Mouse (Mus musculus): ENCODE results near the gene Arhgef17. TPM values are rescaled to one million over a fixed set of nuclear protein-coding genes. Genes with fewer than 3 reads are reported as not detected.

Gene Arhgef17
- polyA plus RNA-seq, 1 experiment: 71.4 TPM

GRCm38 (mm10) chr7:100928456-100928855 is 3.5 kb downstream of the Arhgef17 start:
- H3K27ac ChIP-seq (ENCODE audit: insufficient read depth, low read length): no peak overlapping the region
- no peak overlapping the region for H3K4me3 ChIP-seq (replicated peaks; ENCODE audit: insufficient read depth, low read depth, low read length)
- peaks cover 6% of the 10 kb centered on the region; the same call in 1 of the 2 replicates for H3K4me1 ChIP-seq (ENCODE audit: control insufficient read depth, insufficient read depth, low read length)
- DNase-seq: no peak
- 66% methylated on average over 9 of the region's 9 CpGs for WGBS
- TF ChIP-seq CTCF (IDR thresholded peaks at IDR 0.05; ENCODE audit: borderline replicate concordance, insufficient read depth, low read depth, low read length) (no peak), POLR2A (IDR thresholded peaks at IDR 0.05; ENCODE audit: borderline replicate concordance, insufficient read depth, low read length) (no peak)
- peaks cover 10% of the 10 kb centered on the region; the same call in 1 of the 2 replicates for H3K27me3 ChIP-seq (ENCODE audit: control insufficient read depth, insufficient read depth, low read length)

GRCm38 (mm10) chr7:100927287-100928000 is 4.5 kb downstream of the Arhgef17 start:
- no peak overlapping the region for H3K27ac ChIP-seq (ENCODE audit: insufficient read depth, low read length)
- no peak overlapping the region for H3K4me3 ChIP-seq (replicated peaks; ENCODE audit: insufficient read depth, low read depth, low read length)
- DNase-seq: no peak
- peaks cover 10% of the 10 kb centered on the region; the same call in 1 of the 2 replicates for H3K27me3 ChIP-seq (ENCODE audit: control insufficient read depth, insufficient read depth, low read length)
- WGBS: 57% methylated on average over 7 of the region's 7 CpGs
- peaks cover 6% of the 10 kb centered on the region; the same call in 1 of the 2 replicates for H3K4me1 ChIP-seq (ENCODE audit: control insufficient read depth, insufficient read depth, low read length)
- TF ChIP-seq CTCF (IDR thresholded peaks at IDR 0.05; ENCODE audit: borderline replicate concordance, insufficient read depth, low read depth, low read length): no peak
- no peak for TF ChIP-seq POLR2A (IDR thresholded peaks at IDR 0.05; ENCODE audit: borderline replicate concordance, insufficient read depth, low read length)

- DNase-seq: no peak
- no peak overlapping the region for H3K27ac ChIP-seq (ENCODE audit: insufficient read depth, low read length)
- peaks cover 6% of the 10 kb centered on the region; the same call in 1 of the 2 replicates for H3K27me3 ChIP-seq (ENCODE audit: control insufficient read depth, insufficient read depth, low read length)
- WGBS: 28% methylated on average over 12 of the region's 12 CpGs
- H3K4me3 ChIP-seq (replicated peaks; ENCODE audit: insufficient read depth, low read depth, low read length): no peak overlapping the region
- peaks cover 6% of the 10 kb centered on the region; the same call in 1 of the 2 replicates for H3K4me1 ChIP-seq (ENCODE audit: control insufficient read depth, insufficient read depth, low read length)
- TF ChIP-seq CTCF (IDR thresholded peaks at IDR 0.05; ENCODE audit: borderline replicate concordance, insufficient read depth, low read depth, low read length) (no peak), POLR2A (IDR thresholded peaks at IDR 0.05; ENCODE audit: borderline replicate concordance, insufficient read depth, low read length) (no peak)
These were observed 5.5 kb downstream of the Arhgef17 start for GRCm38 (mm10) chr7:100926311-100926923.

- DNase-seq: no peak
- H3K27me3 ChIP-seq (ENCODE audit: control insufficient read depth, insufficient read depth, low read length): no peaks in the 10 kb centered on the region
- H3K4me3 ChIP-seq (replicated peaks; ENCODE audit: insufficient read depth, low read depth, low read length): no peak overlapping the region
- H3K27ac ChIP-seq (ENCODE audit: insufficient read depth, low read length): no peak overlapping the region
- H3K4me1 ChIP-seq (ENCODE audit: control insufficient read depth, insufficient read depth, low read length): peaks cover 6% of the 10 kb centered on the region; the same call in 1 of the 2 replicates
- TF ChIP-seq POLR2A (IDR thresholded peaks at IDR 0.05; ENCODE audit: borderline replicate concordance, insufficient read depth, low read length) (no peak), CTCF (IDR thresholded peaks at IDR 0.05; ENCODE audit: borderline replicate concordance, insufficient read depth, low read depth, low read length) (no peak)
- 69% methylated on average over 10 of the region's 10 CpGs for WGBS
These were observed 7.0 kb downstream of the Arhgef17 start for GRCm38 (mm10) chr7:100924674-100925445.

- Histone ChIP-seq H3K27me3 (ENCODE audit: control insufficient read depth, insufficient read depth, low read length) (no peaks in the 10 kb centered on the region), H3K4me1 (ENCODE audit: control insufficient read depth, insufficient read depth, low read length) (peaks cover 6% of the 10 kb centered on the region; the same call in 1 of the 2 replicates), H3K27ac (ENCODE audit: insufficient read depth, low read length) (no peak overlapping the region), H3K4me3 (replicated peaks; ENCODE audit: insufficient read depth, low read depth, low read length) (no peak overlapping the region)
- no peak for TF ChIP-seq CTCF (IDR thresholded peaks at IDR 0.05; ENCODE audit: borderline replicate concordance, insufficient read depth, low read depth, low read length)
- TF ChIP-seq POLR2A (IDR thresholded peaks at IDR 0.05; ENCODE audit: borderline replicate concordance, insufficient read depth, low read length): no peak
- WGBS: 97% methylated on average over 5 of the region's 5 CpGs
- DNase-seq: no peak
These were observed 7.7 kb downstream of the Arhgef17 start for GRCm38 (mm10) chr7:100924200-100924599.

- TF ChIP-seq CTCF (IDR thresholded peaks at IDR 0.05; ENCODE audit: borderline replicate concordance, insufficient read depth, low read depth, low read length) (no peak), POLR2A (IDR thresholded peaks at IDR 0.05; ENCODE audit: borderline replicate concordance, insufficient read depth, low read length) (no peak)
- no peak overlapping the region for H3K27ac ChIP-seq (ENCODE audit: insufficient read depth, low read length)
These were observed 9.0 kb downstream of the Arhgef17 start for GRCm38 (mm10) chr7:100922907-100923306.

GRCm38 (mm10) chr7:100921289-100921688 is 10.6 kb downstream of the Arhgef17 start:
- no peak overlapping the region for H3K27ac ChIP-seq (ENCODE audit: insufficient read depth, low read length)
- peaks cover 2% of the 10 kb centered on the region; the same call in 1 of the 2 replicates for H3K4me1 ChIP-seq (ENCODE audit: control insufficient read depth, insufficient read depth, low read length)
- no peak for TF ChIP-seq CTCF (IDR thresholded peaks at IDR 0.05; ENCODE audit: borderline replicate concordance, insufficient read depth, low read depth, low read length)
- no peak for TF ChIP-seq POLR2A (IDR thresholded peaks at IDR 0.05; ENCODE audit: borderline replicate concordance, insufficient read depth, low read length)
- no peak overlapping the region for H3K4me3 ChIP-seq (replicated peaks; ENCODE audit: insufficient read depth, low read depth, low read length)
- 75% methylated on average over 5 of the region's 5 CpGs for WGBS
- no peak for DNase-seq
- no peaks in the 10 kb centered on the region for H3K27me3 ChIP-seq (ENCODE audit: control insufficient read depth, insufficient read depth, low read length)

More at GRCm38 (mm10) chr7:100922907-100923306, 9.0 kb downstream of the Arhgef17 start:
- no peak overlapping the region for H3K4me3 ChIP-seq (replicated peaks; ENCODE audit: insufficient read depth, low read depth, low read length)
- peaks cover 6% of the 10 kb centered on the region; the same call in 1 of the 2 replicates for H3K4me1 ChIP-seq (ENCODE audit: control insufficient read depth, insufficient read depth, low read length)
- DNase-seq: no peak
- WGBS: 37% methylated on average over 4 of the region's 4 CpGs
- no peaks in the 10 kb centered on the region for H3K27me3 ChIP-seq (ENCODE audit: control insufficient read depth, insufficient read depth, low read length)

All from cerebellum, adult 2 months (tissue).